Mouse (Mus musculus) intestine, embryonic 16.5 days (tissue): ENCODE data around the gene Gm7945. TPM values are rescaled to one million over a fixed set of nuclear protein-coding genes. Genes with fewer than 3 reads are reported as not detected.
"Not testable (repeated sequence)": the region's sequence is repeated elsewhere in the genome, so short reads cannot be mapped to it uniquely, and the experiment has no call there.

Source experiments
- ATAC-seq: fragments of 200-750 bp; cut with Nextera tagmentation; 2 replicates; pipeline ENCODE4 v1.8.0; 2017; ENCODE audit warnings: moderate TSS enrichment, moderate library complexity
- H3K27ac ChIP-seq: fragments of 300-500 bp; sonication (generic); 2 replicates; pipeline ENCODE4 v1.5.1; 2014; ENCODE audit warnings: mild to moderate bottlenecking, low read length
- H3K27me3 ChIP-seq: fragments of 300-500 bp; sonication (generic); replicated peaks from 2 replicates; pipeline ENCODE4 v1.6.1; 2014; ENCODE audit warnings: low read length, control low read depth, mixed read lengths; ENCODE audit not compliant: control insufficient read depth, insufficient read depth
- H3K36me3 ChIP-seq: fragments of 300-500 bp; sonication (generic); 2 replicates; pipeline ENCODE4 v1.6.1; 2014; ENCODE audit warnings: low read length, control low read depth; ENCODE audit not compliant: control insufficient read depth, insufficient read depth
- H3K4me1 ChIP-seq: fragments of 300-500 bp; sonication (generic); 2 replicates; pipeline ENCODE4 v1.6.1; 2014; ENCODE audit warnings: low read length, control low read depth, mixed read lengths; ENCODE audit not compliant: control insufficient read depth, insufficient read depth
- H3K4me2 ChIP-seq: fragments of 300-500 bp; sonication (generic); 2 replicates; pipeline ENCODE4 v1.6.1; 2014; ENCODE audit warnings: low read depth, low read length, control low read depth
- H3K4me3 ChIP-seq: fragments of 300-500 bp; sonication (generic); 2 replicates; pipeline ENCODE4 v1.5.1; 2014; ENCODE audit warnings: mild to moderate bottlenecking, low read length
- H3K9ac ChIP-seq: fragments of 300-500 bp; sonication (generic); 2 replicates; pipeline ENCODE4 v1.6.1; 2014; ENCODE audit warnings: low read depth, low read length
- H3K9me3 ChIP-seq: fragments of 300-500 bp; sonication (generic); 2 replicates; pipeline ENCODE4 v1.6.1; 2016; ENCODE audit warnings: low read length, control low read depth; ENCODE audit not compliant: control insufficient read depth
- WGBS: fragments of 180-500 bp; shearing (Covaris S2); extraction: QIAGEN DNeasy Blood & Tissue Kit; methylation state at CpG from one replicate; pipeline ENCODE4 v1.1.7; 2014; 5-methylcytosine and 5-hydroxymethylcytosine counted together
- polyA plus RNA-seq: library from polyadenylated mRNA; unstranded; fragments of >200 nt; fragmentation: Nextera tagmentation; extraction: Ambion mirVana; gene quantifications from 2 replicates; pipeline ENCODE4 v1.2.1, GENCODE M21; 2015

Gm7945 gene
- not detected in 2 replicates for polyA plus RNA-seq

GRCm38 (mm10) chr14:41386279-41386678 is at the start of gene Gm7945:
Gene Gm7945 (minus strand): TSS chr14:41386379.
- H3K9me3 ChIP-seq, H3K4me3 ChIP-seq, H3K36me3 ChIP-seq, H3K27ac ChIP-seq, ATAC-seq, H3K9ac ChIP-seq, H3K4me1 ChIP-seq, H3K27me3 ChIP-seq, H3K4me2 ChIP-seq: not testable (repeated sequence)
- WGBS, result no CpG with 5 or more reads among the region's 3 CpGs

- H3K4me2 ChIP-seq, H3K4me1 ChIP-seq, H3K9me3 ChIP-seq, H3K4me3 ChIP-seq, H3K27ac ChIP-seq, H3K9ac ChIP-seq, H3K36me3 ChIP-seq, ATAC-seq, H3K27me3 ChIP-seq: not testable (repeated sequence)
- WGBS, result 10% methylated on average over 12 of the region's 16 CpGs
These were observed 39.4 kb upstream of the Gm7945 start for GRCm38 (mm10) chr14:41425393-41426075.

- not testable (repeated sequence) for H3K4me3 ChIP-seq, H3K4me2 ChIP-seq, H3K4me1 ChIP-seq, ATAC-seq, H3K9ac ChIP-seq, H3K36me3 ChIP-seq, H3K27ac ChIP-seq, H3K27me3 ChIP-seq, H3K9me3 ChIP-seq
- 22% methylated on average over 13 of the region's 14 CpGs for WGBS
These were observed 38.5 kb upstream of the Gm7945 start for GRCm38 (mm10) chr14:41424694-41425093.

- no CpG with 5 or more reads among the region's 2 CpGs for WGBS
These were observed 22.0 kb upstream of the Gm7945 start, which contains the start of gene Gm6482 for GRCm38 (mm10) chr14:41408181-41408580. Gene Gm6482 (minus strand): TSS chr14:41408281.

GRCm38 (mm10) chr14:41348309-41348708 is 37.9 kb downstream of the Gm7945 start, which contains the start of gene Gm5798:
Gene Gm5798 (plus strand): TSS chr14:41348609.
- not testable (repeated sequence) for H3K9ac ChIP-seq, H3K27me3 ChIP-seq, H3K36me3 ChIP-seq, H3K9me3 ChIP-seq, H3K4me3 ChIP-seq, H3K27ac ChIP-seq, ATAC-seq, H3K4me2 ChIP-seq, H3K4me1 ChIP-seq
- 47% methylated on average over 2 of the region's 2 CpGs for WGBS

More at GRCm38 (mm10) chr14:41408181-41408580, 22.0 kb upstream of the Gm7945 start, which contains the start of gene Gm6482:
- not testable (repeated sequence) for H3K9ac ChIP-seq, H3K4me2 ChIP-seq, H3K4me3 ChIP-seq, H3K27ac ChIP-seq, H3K27me3 ChIP-seq, H3K36me3 ChIP-seq, H3K4me1 ChIP-seq, ATAC-seq, H3K9me3 ChIP-seq

Other genes starting within 250 kb of the Gm7945 start
- 0.21 and 0.98 TPM in 2 replicates for gene Mbl1, start 234.9 kb downstream of the Gm7945 start, polyA plus RNA-seq
- gene Sftpd, start 201.2 kb downstream of the Gm7945 start, polyA plus RNA-seq, result 0.10 and 0.17 TPM in 2 replicates
- not detected in 2 replicates for gene Gm2832, start 107.6 kb downstream of the Gm7945 start, polyA plus RNA-seq
- gene Gm5798, start 37.8 kb downstream of the Gm7945 start, polyA plus RNA-seq, result not detected in 2 replicates
- not detected in 2 replicates for gene Gm6482, start 21.9 kb upstream of the Gm7945 start, polyA plus RNA-seq
- not detected in 2 replicates for gene Gm7954, start 67.1 kb upstream of the Gm7945 start, polyA plus RNA-seq
- gene Gm3486, start 103.1 kb upstream of the Gm7945 start, polyA plus RNA-seq, result not detected in 2 replicates
- not detected in 2 replicates for gene Gm7970, start 169.2 kb upstream of the Gm7945 start, polyA plus RNA-seq
- not detected in 2 replicates for gene 1700049E17Rik2, start 186.8 kb upstream of the Gm7945 start, polyA plus RNA-seq
- gene Gm3072, start 238.2 kb upstream of the Gm7945 start, polyA plus RNA-seq, result not detected in 2 replicates